Mouse (Mus musculus) limb, embryonic 12.5 days (tissue): ENCODE results near the gene C1qc. TPM values are rescaled to one million over a fixed set of nuclear protein-coding genes. Genes with fewer than 3 reads are reported as not detected.

ENCODE experiments used
- ATAC-seq: fragments of 200-750 bp; cut with Nextera tagmentation; 2 replicates; pipeline ENCODE4 v1.8.0; 2017; ENCODE audit warnings: low read depth, moderate TSS enrichment; ENCODE audit not compliant: insufficient number of reproducible peaks, insufficient read depth, low FRiP score, low TSS enrichment
- H3K27ac ChIP-seq: fragments of 300-500 bp; sonication (generic); 2 replicates; pipeline ENCODE4 v1.5.1; 2016; ENCODE audit warnings: mild to moderate bottlenecking, moderate library complexity
- H3K27me3 ChIP-seq: fragments of 300-500 bp; sonication (generic); 2 replicates; pipeline ENCODE4 v1.6.1; 2016; ENCODE audit warnings: mild to moderate bottlenecking, moderate library complexity
- H3K36me3 ChIP-seq: fragments of 300-500 bp; sonication (generic); 2 replicates; pipeline ENCODE4 v1.6.1; 2016; ENCODE audit warnings: mild to moderate bottlenecking, moderate library complexity
- H3K4me1 ChIP-seq: fragments of 300-500 bp; sonication (generic); replicated peaks from 2 replicates; pipeline ENCODE4 v1.6.1; 2016
- H3K4me2 ChIP-seq: fragments of 300-500 bp; sonication (generic); 2 replicates; pipeline ENCODE4 v1.6.1; 2016; ENCODE audit warnings: mild to moderate bottlenecking, moderate library complexity
- H3K4me3 ChIP-seq: fragments of 300-500 bp; sonication (generic); replicated peaks from 2 replicates; pipeline ENCODE4 v1.5.1; 2016; ENCODE audit warnings: mild to moderate bottlenecking
- H3K9ac ChIP-seq: fragments of 300-500 bp; sonication (generic); replicated peaks from 2 replicates; pipeline ENCODE4 v1.6.1; 2016; ENCODE audit warnings: mild to moderate bottlenecking, moderate library complexity
- H3K9me3 ChIP-seq: fragments of 300-500 bp; sonication (generic); 2 replicates; pipeline ENCODE4 v1.6.1; 2016; ENCODE audit warnings: mild to moderate bottlenecking, moderate library complexity
- WGBS: fragments of 180-500 bp; shearing (Covaris S2); methylation state at CpG from one replicate; pipeline ENCODE4 v1.1.7; 2016; 5-methylcytosine and 5-hydroxymethylcytosine counted together
- polyA plus RNA-seq: library from polyadenylated mRNA; unstranded; fragments of >200 nt; fragmentation: Nextera tagmentation; extraction: Ambion mirVana; gene quantifications from 2 replicates; pipeline ENCODE4 v1.2.1, GENCODE M21; 2016

C1qc gene
- polyA plus RNA-seq, 1 experiment from 2014 or later = 11.9 TPM

DNA sequence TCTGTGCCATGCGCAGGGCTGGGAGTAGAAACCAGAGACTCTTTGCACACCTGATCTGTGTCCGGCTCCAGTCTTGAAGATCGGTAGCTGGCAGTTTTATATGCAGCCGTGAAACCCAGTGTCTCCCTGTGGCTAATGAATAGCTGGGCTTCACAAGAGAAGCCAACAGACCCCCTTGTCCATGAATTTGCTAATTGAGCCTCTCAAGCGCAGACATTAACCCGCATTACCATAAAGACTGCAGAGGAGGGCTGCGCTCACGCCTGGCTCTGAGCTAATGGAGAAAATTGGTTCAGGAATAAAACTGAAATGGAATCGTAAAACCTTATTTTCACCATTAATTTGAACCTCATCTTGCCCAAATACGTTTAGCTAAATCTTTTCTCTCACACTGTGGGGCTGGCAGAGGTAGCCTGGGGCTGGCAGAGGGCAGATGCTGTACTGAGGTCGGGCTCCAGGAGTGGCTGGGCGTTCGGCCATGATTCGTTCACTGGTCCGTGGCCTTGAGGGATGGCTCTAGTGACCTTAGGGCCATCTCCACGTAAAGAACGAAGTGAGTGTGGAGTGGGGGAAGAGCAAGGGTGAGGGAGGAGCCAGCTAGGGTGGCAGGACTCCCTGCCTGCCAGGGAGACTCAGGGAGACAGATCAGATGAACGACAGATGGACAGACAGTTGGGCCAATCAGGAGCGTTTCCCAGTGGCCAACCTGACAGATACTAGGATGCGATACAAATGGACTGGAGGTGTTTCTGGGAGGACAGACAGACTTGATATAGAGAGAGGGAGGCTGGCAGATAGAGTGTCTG lies 23.7 kb upstream of the C1qc start:
- ATAC-seq = no peak
- peaks cover 55% of the 10 kb centered on the region for H3K27me3 ChIP-seq
- H3K4me2 ChIP-seq = no peak overlapping the region
- no peaks in the 10 kb centered on the region for H3K36me3 ChIP-seq
- peaks cover under 1% of the 10 kb centered on the region; the same call in 1 of the 2 replicates for H3K4me1 ChIP-seq
- 58% methylated on average over 20 of the region's 20 CpGs for WGBS
- H3K27ac ChIP-seq = no peak overlapping the region
- no peak overlapping the region for H3K4me3 ChIP-seq
- no peaks in the 10 kb centered on the region for H3K9me3 ChIP-seq
- H3K9ac ChIP-seq = no peak overlapping the region

DNA sequence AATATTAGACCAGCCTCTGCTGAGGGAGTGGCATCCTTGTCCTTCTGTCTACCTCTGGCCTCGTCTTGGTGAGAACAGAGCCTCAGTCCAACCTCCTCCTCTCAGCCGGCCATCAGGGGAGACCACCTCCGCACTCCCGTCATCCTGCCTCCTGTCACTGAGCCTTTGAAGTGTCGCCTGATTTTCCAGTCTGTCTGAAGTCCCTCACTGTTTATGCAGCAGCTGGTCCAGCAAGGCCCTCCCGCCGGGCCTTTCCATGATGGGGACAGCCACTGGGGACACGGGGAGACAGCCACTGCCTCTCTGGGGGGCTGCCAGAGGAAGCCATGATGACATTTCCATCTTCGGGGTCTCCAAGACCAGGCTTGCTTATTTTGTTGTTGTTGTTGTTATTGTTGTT lies 20.0 kb upstream of the C1qc start:
- Histone ChIP-seq H3K27ac (no peak overlapping the region), H3K4me1 (peaks cover 8% of the 10 kb centered on the region; the same call in 1 of the 2 replicates), H3K9ac (no peak overlapping the region), H3K4me2 (no peak overlapping the region), H3K36me3 (no peaks in the 10 kb centered on the region), H3K9me3 (no peaks in the 10 kb centered on the region), H3K4me3 (no peak overlapping the region), H3K27me3 (peaks cover 75% of the 10 kb centered on the region)
- ATAC-seq = no peak
- WGBS = 12% methylated on average over 9 of the region's 9 CpGs

DNA sequence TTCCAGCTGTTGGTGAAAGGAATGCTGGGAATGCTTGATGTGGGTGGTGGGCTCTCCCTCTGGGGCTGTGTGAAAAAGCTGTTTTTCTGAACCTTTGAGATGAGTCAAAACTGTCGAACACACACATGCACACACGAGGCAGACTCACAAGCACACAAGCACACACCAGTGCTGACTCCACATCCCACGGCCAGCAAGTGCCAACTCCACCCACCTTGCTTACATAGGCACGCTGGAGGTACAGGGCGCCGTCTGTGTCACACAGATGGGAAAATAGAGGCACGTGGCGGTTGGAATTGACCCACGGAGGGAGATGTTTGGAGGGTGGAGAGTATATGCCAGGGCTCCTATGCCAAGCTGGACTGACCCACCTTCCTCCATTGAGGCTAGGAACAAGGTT lies 18.9 kb upstream of the C1qc start:
- no peak overlapping the region for H3K4me2 ChIP-seq
- no peak overlapping the region for H3K27ac ChIP-seq
- no peak overlapping the region for H3K4me3 ChIP-seq
- H3K27me3 ChIP-seq = peaks cover 70% of the 10 kb centered on the region
- ATAC-seq = no peak
- no peaks in the 10 kb centered on the region for H3K9me3 ChIP-seq
- no peaks in the 10 kb centered on the region for H3K36me3 ChIP-seq
- H3K4me1 ChIP-seq = peaks cover 8% of the 10 kb centered on the region; the same call in 1 of the 2 replicates
- no peak overlapping the region for H3K9ac ChIP-seq
- 42% methylated on average over 9 of the region's 9 CpGs for WGBS

DNA sequence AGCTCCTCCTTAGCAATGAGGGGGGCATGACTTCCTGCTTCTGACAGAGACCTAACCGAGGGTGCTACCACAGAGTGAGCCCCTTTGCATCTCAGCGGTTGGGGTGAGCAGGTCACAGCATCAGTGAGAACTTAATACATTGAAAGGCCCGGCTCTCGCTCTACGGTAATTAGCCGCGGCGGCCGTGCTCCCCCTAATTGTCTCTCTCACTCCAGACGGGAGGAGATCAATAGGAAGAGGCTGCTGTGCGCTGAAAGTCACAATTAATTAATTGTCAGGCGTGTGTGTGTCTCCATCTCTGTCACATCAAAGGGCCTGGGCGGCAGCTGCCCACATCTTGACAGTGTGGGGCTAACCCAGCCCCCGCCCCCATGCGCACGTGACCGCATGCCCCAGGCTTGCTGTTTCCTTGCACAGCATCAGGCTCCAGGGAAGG lies 18.4 kb upstream of the C1qc start:
- no peak overlapping the region for H3K4me2 ChIP-seq
- H3K27ac ChIP-seq = no peak overlapping the region
- 2% methylated on average over 17 of the region's 17 CpGs for WGBS
- peaks cover 8% of the 10 kb centered on the region; the same call in 1 of the 2 replicates for H3K4me1 ChIP-seq
- H3K4me3 ChIP-seq = no peak overlapping the region
- no peak overlapping the region for H3K9ac ChIP-seq
- H3K27me3 ChIP-seq = peaks cover 75% of the 10 kb centered on the region
- no peak for ATAC-seq
- H3K36me3 ChIP-seq = no peaks in the 10 kb centered on the region
- H3K9me3 ChIP-seq = no peaks in the 10 kb centered on the region

DNA sequence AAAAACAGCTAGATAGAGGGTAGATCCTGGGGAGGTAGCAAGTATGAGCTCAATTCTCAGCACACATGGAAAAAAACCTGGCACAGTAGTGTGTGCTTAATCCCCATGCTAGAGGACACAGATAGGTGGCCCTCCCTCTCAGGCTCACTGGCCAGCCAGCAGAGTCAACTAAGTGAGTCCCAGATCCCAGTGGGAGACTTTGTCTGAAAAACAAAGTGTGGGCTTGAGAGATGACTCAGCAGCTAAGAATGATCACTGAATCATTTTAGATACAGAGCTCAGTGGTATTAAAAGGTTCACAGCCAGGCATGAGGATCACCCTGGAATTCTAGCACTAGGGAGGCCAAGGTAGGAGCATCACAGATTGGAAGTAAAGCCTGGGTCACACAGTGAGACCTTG lies 14.9 kb upstream of the C1qc start:
- no peak overlapping the region for H3K4me3 ChIP-seq
- H3K27ac ChIP-seq = no peak overlapping the region
- H3K27me3 ChIP-seq = peaks cover 78% of the 10 kb centered on the region
- H3K9me3 ChIP-seq = no peaks in the 10 kb centered on the region
- ATAC-seq = no peak
- no peaks in the 10 kb centered on the region for H3K36me3 ChIP-seq
- peaks cover 8% of the 10 kb centered on the region; the same call in 1 of the 2 replicates for H3K4me1 ChIP-seq
- no peak overlapping the region for H3K4me2 ChIP-seq
- no peak overlapping the region for H3K9ac ChIP-seq

DNA sequence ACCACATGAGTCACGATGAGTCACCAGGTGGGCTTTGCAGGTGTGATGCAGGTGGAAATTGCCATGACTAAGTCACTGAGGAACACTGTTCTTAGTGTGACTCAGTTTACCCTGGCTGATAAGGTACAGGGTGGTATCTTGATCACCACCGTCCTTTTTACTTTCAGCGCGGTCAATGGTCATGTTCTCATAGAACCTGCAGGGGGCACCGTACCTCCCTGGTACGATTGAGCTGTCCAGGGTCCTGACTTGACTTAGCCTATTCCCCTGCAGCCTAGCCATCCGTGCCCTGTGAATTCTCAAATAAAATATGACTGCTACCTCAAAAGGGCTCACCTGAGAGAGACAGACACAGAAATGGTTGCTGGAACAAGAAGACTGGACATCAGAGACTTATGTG lies 14.2 kb upstream of the C1qc start:
- no peak for ATAC-seq
- WGBS = 11% methylated on average over 7 of the region's 7 CpGs
- H3K9me3 ChIP-seq = no peaks in the 10 kb centered on the region
- H3K4me1 ChIP-seq = peaks cover 8% of the 10 kb centered on the region; the same call in 1 of the 2 replicates
- H3K4me3 ChIP-seq = no peak overlapping the region
- no peaks in the 10 kb centered on the region for H3K36me3 ChIP-seq
- peaks cover 78% of the 10 kb centered on the region for H3K27me3 ChIP-seq
- no peak overlapping the region for H3K27ac ChIP-seq
- H3K9ac ChIP-seq = no peak overlapping the region
- no peak overlapping the region for H3K4me2 ChIP-seq

DNA sequence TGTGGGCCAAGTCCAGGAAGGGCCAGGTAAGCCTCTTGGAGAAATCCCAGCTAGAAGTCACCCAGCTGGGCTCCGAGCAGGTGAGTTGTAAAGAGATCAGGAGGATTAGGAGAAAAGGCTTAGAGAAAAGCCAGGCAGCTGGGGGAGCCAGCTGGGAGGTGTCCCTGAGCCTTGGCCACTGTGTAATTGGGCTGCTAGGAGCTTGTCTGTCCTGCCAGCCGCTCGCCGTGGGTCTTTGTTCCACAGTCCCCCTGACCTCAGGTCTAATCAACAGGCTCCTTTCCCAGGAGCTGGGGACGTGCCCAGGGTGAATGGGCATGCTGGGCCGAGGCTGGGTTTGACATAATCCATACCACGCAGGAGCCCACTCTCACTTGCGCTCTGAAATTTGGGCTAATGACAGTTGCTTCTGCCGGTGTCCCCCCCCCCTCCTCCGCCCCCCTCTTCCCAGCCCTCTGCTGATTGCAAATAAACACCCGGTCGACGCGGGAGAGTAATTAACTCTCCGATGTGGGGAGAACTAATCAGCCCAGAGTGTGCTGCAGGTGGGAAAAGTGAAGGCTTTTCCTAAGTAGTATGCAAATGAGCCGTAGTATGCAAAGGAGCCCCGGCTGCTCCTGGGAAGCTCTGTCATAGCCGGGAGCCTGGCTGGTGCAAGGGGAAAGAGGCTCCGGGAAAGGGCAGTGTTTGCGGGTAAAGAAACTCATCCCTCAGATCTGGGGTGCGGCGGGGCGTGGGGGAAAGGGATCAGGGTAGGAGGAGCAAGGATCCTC lies 12.1 kb upstream of the C1qc start:
- Histone ChIP-seq H3K27me3 (peaks cover 57% of the 10 kb centered on the region), H3K36me3 (no peaks in the 10 kb centered on the region), H3K27ac (no peak overlapping the region), H3K9ac (no peak overlapping the region), H3K4me1 (no peaks in the 10 kb centered on the region), H3K4me2 (no peak overlapping the region), H3K4me3 (no peak overlapping the region), H3K9me3 (no peaks in the 10 kb centered on the region)
- ATAC-seq = no peak
- WGBS = 2% methylated on average over 23 of the region's 23 CpGs

DNA sequence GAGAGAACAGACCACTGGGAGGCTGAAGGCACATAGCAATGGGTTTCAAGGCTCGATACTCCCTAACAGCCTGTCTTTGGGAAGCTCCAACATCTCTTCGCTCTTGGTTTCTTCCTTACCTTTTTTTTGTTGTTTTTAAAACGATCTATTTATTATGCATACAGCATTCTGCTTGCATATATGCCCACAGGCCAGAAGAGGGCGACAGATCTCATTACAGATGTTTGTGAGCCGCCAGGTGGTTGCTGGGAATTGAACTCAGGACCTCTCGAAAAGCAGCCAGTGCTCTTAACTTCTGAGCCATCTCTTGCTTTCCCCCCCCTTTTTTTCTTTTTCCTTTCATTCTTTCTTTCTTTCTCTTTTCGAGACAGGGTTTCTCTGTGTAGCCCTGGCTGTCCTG lies 6.3 kb upstream of the C1qc start:
- Histone ChIP-seq H3K27me3 (peaks cover 71% of the 10 kb centered on the region), H3K36me3 (no peaks in the 10 kb centered on the region), H3K4me1 (peaks cover 7% of the 10 kb centered on the region), H3K27ac (no peak overlapping the region), H3K9ac (no peak overlapping the region), H3K9me3 (no peaks in the 10 kb centered on the region), H3K4me2 (no peak overlapping the region), H3K4me3 (no peak overlapping the region)
- ATAC-seq = no peak
- WGBS = 63% methylated on average over 7 of the region's 7 CpGs

DNA sequence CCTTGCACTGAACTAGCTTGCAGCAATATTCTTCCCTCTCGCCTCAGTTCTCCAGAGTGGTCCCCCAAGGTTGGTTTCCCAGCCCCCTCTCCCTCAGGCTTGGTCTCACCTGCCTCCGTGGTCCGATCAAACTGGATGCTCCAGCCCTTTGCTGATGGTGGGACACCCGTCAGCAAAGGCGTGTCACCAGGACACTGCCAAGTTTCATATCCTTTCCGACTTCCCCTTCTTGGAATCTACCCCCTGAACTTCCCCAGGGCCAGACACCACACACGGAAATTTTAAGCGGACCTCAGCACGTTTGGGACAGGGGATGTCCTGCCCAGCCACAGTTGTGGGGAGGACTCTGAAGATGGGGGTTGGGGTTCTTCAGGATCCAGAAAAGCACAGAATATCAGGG lies 5.8 kb upstream of the C1qc start, which contains the start of gene C1qa:
Gene C1qa (minus strand): TSS at position 167 of the 400 bp plus-strand sequence.
- H3K36me3 ChIP-seq = no peaks in the 10 kb centered on the region
- no peaks in the 10 kb centered on the region for H3K9me3 ChIP-seq
- no peak within 1 kb of the TSS for H3K9ac ChIP-seq
- no peak within 1 kb of the TSS for H3K4me3 ChIP-seq
- H3K4me2 ChIP-seq = no peak within 1 kb of the TSS
- peaks cover 71% of the 10 kb centered on the region for H3K27me3 ChIP-seq
- 78% methylated on average over 9 of the region's 9 CpGs for WGBS
- H3K27ac ChIP-seq = no peak within 1 kb of the TSS
- H3K4me1 ChIP-seq = peaks cover 7% of the 10 kb centered on the region
- ATAC-seq = no peak

DNA sequence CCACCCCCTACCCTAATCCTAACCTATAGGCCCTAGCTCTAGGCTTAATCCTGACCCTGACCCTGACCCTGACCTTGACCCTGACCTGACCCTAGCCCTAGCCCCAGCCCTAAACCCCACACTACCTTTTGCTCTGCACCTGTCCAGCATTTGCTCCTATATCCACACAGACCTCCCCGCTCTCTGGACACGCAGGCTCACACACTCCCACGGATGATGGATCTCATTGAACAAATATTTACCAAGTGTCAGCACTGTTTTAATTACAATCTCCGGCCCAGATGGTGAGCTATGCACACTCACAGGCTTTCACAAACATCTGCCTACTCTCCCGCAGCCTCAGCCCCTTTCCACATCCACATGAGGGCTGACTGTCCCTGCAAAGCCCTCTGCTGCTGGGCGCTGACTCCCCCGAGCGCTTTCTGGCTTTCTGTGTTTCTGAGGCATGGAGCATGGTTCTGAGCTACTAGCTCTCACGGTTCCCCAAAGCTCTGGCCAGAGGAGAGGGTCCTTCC lies 5.3 kb upstream of the C1qc start:
- H3K4me3 ChIP-seq = no peak overlapping the region
- WGBS = 75% methylated on average over 9 of the region's 9 CpGs
- H3K27me3 ChIP-seq = peaks cover 72% of the 10 kb centered on the region
- no peak overlapping the region for H3K9ac ChIP-seq
- ATAC-seq = no peak
- no peaks in the 10 kb centered on the region for H3K9me3 ChIP-seq
- H3K27ac ChIP-seq = no peak overlapping the region
- no peaks in the 10 kb centered on the region for H3K36me3 ChIP-seq
- H3K4me1 ChIP-seq = peaks cover 7% of the 10 kb centered on the region
- H3K4me2 ChIP-seq = no peak overlapping the region

DNA sequence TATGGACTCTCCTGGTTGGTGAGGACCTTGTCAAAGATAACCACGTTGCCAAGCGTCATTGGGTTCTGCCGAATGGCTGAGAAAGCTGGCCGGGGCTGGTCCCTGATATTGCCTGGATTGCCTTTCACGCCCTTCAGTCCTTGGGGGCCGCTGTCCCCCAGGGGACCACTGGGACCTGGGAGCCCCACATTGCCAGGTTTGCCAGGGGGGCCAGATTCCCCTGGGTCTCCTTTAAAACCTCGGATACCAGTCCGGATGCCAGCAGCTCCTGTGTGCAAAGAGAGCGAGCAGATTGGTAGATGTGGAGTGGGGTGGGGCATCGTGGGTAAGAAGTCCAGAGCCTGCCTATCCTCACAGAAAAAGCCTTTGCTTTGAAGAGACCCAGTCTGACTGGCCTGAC lies 3.6 kb upstream of the C1qc start:
- WGBS = 32% methylated on average over 10 of the region's 10 CpGs
- Histone ChIP-seq H3K9ac (no peak overlapping the region), H3K9me3 (no peaks in the 10 kb centered on the region), H3K4me3 (no peak overlapping the region), H3K36me3 (no peaks in the 10 kb centered on the region), H3K27me3 (peaks cover 77% of the 10 kb centered on the region), H3K27ac (no peak overlapping the region), H3K4me1 (peaks cover 7% of the 10 kb centered on the region), H3K4me2 (no peak overlapping the region)
- ATAC-seq = no peak
